Mouse (Mus musculus) kidney, adult 2 months (tissue): ENCODE results near the gene Ino80b.

Experiments
- CTCF ChIP-seq: fragments of 200-500 bp; conservative IDR thresholded peaks from 2 replicates; pipeline ENCODE4 v1.5.1; 2011; ENCODE audit warnings: low read depth, mild to moderate bottlenecking, control low read depth, low read length, moderate library complexity, mixed read lengths; ENCODE audit not compliant: insufficient read depth, insufficient read length
- POLR2A ChIP-seq: fragments of 200-500 bp; IDR thresholded peaks from one replicate; pipeline ENCODE4 v1.6.1; 2011; ENCODE audit warnings: low read depth, low read length, control low read depth

DNA sequence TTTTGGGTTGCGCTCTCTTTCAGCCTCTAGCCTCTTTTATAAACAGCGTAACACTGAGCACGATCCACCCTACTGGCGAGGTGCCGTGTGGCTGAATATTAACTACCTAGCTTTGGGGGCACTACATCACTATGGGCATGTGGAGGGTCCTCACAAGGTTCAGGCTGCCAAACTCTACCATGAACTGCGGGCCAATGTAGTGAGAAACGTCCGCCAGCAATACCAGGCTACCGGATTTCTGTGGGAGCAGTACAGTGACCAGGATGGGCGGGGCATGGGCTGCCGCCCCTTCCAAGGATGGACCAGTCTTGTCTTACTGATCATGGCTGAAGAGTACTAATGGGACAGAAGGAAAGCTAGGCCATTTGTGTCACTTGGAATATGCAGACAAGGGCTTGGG lies 6.9 kb downstream of the Ino80b start:
- TF ChIP-seq CTCF = no peak
- TF ChIP-seq POLR2A = no peak
